Mouse (Mus musculus) CD4-positive, CD25-positive, alpha-beta regulatory T cell, adult 2 months (primary cell): ENCODE measurements around the gene Smim6.
A peak's percentile ranks its signal among the peaks of the same experiment; 100 is the strongest.

Experiments
- DNase-seq: peaks from one replicate; pipeline ENCODE4 v3.0.0-alpha.2; 2012; ENCODE audit warnings: low read depth, low spot score

Smim6 gene

GRCm38 (mm10) chr11:115911632-115912376, at the start of gene Smim6:
Smim6 (plus strand) TSS chr11:115912017.
- no peak for DNase-seq

DNA sequence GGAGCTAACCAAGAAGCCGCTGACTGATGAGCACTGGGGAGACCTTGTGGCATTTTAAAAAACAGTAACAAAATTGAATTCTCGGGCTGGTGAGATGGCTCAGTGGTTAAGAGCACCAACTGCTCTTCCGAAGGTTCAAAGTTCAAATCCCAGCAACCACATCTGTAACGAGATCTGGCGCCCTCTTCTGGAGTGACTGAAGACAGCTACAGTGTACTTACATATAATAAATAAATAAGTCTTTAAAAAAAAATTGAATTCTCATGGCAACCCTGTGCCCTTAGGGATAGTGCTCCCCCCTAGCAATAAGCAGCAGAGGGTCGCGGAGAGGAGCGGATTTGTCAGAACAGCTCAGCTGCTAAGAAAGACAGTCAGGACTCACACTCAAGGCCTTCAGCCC, 47.9 kb upstream of the Smim6 start:
- no peak for DNase-seq

- DNase-seq = no peak
Observed at GRCm38 (mm10) chr11:115869393-115869792, 42.4 kb upstream of the Smim6 start.

- no peak for DNase-seq
Observed at GRCm38 (mm10) chr11:115872437-115872836, 39.4 kb upstream of the Smim6 start.

- no peak for DNase-seq
Observed at GRCm38 (mm10) chr11:115875935-115876334, 35.9 kb upstream of the Smim6 start.

GRCm38 (mm10) chr11:115876438-115876837, 35.4 kb upstream of the Smim6 start:
- no peak for DNase-seq

DNA sequence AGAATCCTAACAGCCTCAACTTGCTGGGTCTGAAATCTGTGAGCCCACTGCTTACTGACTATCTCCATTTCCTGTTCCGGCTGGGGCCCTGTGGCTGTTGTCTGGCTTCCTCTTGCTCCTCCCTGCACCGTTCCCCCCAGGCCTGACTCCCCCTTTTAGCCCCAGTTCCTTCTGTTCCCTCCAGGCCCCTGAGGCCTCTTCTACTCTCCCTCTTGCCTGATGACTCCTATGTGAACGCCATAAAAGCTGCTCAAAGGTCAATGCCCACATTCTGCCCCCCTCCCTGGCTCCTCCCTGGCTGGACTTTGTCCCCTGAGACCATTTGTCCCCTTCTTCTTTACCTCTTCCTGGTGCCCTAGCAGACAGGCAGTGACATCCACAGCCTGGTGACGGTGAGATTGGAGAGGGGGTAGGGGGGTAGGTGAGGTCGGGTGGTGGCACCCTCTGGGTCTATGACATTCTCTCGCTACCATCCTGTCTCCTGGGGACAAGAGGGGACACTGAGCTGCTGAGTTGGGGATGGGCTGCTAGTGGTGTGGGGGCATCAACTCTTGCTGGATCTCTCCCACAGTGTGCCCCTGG, 34.6 kb upstream of the Smim6 start:
- DNase-seq = no peak

DNA sequence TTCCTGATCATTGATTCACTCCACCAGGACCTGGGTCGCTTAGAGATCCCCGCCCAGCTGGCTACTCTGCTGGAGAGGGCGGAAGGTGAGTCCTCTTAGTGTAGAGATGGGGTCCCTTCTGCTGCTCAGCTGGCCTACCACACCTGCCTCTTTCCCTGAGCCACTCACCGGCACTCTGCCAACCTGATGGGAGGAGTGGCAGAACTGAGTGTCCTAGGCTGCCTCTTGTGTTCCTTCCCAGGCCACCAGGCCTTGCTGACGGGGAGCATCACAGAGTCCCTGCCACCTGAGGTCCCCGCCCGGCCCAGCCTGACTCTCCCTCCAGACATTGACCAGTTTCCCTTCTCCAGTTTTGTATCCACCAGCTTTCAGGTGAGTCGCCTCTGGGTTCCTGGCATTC, 33.7 kb upstream of the Smim6 start:
- DNase-seq = no peak

DNA sequence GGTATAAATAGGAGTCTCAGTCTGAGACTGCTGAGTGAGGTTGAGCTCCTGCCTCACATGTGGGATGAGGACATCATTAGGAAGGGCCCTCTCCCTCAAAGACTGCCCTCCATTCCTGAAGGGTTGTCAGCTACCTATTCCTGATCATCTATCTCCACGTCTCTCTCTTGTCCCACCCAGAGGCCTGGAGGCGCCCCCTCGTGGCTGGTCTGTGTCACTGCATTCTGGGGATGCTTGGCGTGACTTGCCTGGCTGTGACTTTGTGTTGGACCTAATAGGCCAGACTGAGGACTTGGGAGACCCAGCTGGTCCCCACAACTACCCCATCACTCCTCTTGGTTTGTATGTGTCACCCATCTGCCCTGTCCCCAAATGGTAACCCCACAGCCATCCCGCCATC, 30.8 kb upstream of the Smim6 start:
- DNase-seq = peak; percentile 70

GRCm38 (mm10) chr11:115883251-115883650, 28.6 kb upstream of the Smim6 start:
- DNase-seq = no peak

GRCm38 (mm10) chr11:115884361-115884760, 27.5 kb upstream of the Smim6 start:
- no peak for DNase-seq

DNA sequence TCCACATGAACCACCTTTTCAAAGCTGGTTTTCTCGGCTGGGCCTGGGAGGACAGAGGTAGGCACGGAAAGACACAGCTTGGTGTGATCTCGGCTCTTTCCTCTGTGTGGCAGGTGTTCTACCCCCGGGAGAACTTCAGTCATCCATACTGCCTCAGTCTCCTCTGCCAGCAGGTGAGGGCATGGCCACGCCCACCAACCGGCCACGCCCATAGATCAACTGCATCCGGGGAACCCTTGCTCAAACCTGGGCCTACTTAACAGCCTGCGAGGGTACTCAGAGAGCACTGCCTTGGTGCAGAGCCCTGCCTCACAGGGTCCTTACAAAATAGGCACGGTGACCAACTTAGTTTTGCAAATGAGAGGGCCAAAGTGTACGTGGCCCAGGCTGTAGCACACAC, 26.5 kb upstream of the Smim6 start:
- no peak for DNase-seq

GRCm38 (mm10) chr11:115886446-115886845, 25.4 kb upstream of the Smim6 start:
- DNase-seq = no peak

GRCm38 (mm10) chr11:115888020-115888419, 23.8 kb upstream of the Smim6 start:
- no peak for DNase-seq

- no peak for DNase-seq
Observed at GRCm38 (mm10) chr11:115889159-115889558, 22.7 kb upstream of the Smim6 start.

- no peak for DNase-seq
Observed at GRCm38 (mm10) chr11:115892213-115892612, 19.6 kb upstream of the Smim6 start.

GRCm38 (mm10) chr11:115893071-115893470, 18.7 kb upstream of the Smim6 start:
- no peak for DNase-seq

DNA sequence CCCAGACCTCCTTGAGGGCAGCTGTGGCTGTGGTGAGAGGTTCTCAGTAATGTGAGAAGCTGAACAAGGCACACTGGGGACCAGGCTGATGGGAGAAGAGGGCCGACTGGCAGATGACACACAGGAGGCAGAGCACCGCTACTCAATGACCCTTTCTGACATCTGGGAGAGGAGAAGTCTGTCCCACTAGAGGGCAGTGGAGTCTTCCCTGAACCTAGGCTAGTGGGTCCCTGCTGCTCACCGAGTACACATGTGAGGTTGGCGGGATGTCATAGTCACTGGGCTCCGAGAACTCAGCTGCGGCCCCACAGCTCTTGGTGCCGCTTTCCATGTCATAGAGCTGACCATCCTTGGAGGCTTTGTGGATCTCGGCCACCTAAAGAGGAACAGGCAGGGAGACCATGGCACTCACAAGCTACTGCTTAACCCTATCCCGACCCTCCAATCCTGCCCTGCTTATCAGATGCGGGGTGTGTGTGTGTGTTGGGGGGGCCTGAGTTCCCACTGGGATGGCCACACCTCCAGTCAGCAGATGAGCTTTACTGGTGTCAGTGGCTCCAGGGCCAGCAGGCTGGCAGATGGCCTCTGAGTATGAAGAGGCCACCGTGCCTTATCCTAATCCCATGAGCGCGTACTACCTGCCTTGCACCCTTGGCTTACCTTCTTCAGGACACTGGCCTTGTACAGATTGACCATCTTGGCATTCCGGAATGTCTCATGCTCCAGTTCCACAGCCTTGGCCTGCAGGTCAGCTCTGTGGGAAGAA, 16.9 kb upstream of the Smim6 start:
- no peak for DNase-seq

DNA sequence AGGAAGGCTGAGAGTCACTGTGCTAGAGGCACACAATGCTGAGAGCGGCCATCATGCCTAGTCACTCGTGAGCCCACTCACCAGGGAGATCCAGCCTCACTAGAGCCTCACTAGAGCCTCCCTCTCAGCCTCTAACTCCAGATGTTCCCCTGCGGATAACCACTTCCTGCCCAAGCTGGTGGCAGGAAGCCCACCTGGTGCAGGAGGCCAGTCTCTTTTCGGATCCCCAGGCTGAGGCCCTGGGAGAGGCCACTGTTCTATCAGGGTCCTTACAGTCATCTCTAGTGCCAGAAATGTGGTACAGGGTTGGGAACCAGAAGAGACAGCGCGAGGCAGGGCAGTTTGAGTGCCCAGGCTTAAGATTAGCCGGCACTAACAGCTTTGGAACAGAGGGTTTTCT, 13.4 kb upstream of the Smim6 start:
- peak; percentile 45 for DNase-seq

DNA sequence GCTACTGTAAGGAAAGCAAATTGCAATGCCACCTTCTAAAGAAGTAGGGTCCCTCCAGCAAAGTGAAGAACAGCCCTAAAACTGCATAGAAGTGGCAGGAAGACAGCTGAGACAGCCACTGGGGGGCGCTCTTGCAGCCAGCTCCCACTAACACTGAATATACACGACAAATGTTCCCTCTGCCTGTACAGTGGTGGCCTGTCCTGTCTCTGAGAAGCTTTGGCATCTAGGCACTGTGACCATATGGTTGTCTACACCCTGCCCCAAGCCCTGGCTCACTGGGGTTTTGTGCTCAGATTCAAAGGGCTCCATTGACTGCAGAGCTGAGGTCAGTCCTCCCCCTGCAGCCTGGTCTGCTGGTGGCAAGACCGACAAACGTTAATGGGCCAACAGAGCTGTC, 12.9 kb upstream of the Smim6 start:
- DNase-seq = peak; percentile 77

GRCm38 (mm10) chr11:115899486-115900266, 12.1 kb upstream of the Smim6 start, which contains the start of gene Smim5:
Smim5 (plus strand) TSS chr11:115899966.
- no peak for DNase-seq
